Mouse (Mus musculus) naive thymus-derived CD4-positive, alpha-beta T cell, adult 5 months (primary cell): Measurements from ENCODE around the gene Samd7. TPM values are rescaled to one million over a fixed set of nuclear protein-coding genes. Genes with fewer than 3 reads are reported as not detected.

Experiments
- polyA plus RNA-seq: library from polyadenylated mRNA; unstranded; fragments of 100-300 nt; shearing (Covaris generic); gene quantifications from one replicate; pipeline ENCODE4 v1.2.1, GENCODE M21; 2017

Samd7 gene
- polyA plus RNA-seq, result not detected

DNA sequence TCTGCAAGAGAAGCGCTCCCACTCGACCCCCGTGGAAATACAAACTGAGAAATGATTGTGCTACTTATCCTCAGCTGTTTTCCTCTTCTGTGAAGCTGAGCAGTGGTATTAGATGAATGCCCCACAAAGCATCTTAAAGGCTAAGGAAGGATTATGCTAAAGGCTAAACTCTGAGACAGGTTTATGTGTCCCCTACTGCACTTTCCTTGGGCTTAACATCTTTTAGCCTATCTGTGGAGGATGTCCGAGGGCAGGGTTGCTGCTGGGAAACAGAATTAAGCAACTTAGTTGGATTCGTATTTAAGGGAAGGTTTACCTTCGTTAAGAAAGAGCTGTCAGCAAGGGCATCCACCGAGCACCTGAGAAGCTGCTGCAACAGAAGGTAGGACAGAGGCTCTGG is at the start of gene Samd7:
TSS of gene Samd7 (plus strand) at position 288 of the 400 bp plus-strand sequence.

DNA sequence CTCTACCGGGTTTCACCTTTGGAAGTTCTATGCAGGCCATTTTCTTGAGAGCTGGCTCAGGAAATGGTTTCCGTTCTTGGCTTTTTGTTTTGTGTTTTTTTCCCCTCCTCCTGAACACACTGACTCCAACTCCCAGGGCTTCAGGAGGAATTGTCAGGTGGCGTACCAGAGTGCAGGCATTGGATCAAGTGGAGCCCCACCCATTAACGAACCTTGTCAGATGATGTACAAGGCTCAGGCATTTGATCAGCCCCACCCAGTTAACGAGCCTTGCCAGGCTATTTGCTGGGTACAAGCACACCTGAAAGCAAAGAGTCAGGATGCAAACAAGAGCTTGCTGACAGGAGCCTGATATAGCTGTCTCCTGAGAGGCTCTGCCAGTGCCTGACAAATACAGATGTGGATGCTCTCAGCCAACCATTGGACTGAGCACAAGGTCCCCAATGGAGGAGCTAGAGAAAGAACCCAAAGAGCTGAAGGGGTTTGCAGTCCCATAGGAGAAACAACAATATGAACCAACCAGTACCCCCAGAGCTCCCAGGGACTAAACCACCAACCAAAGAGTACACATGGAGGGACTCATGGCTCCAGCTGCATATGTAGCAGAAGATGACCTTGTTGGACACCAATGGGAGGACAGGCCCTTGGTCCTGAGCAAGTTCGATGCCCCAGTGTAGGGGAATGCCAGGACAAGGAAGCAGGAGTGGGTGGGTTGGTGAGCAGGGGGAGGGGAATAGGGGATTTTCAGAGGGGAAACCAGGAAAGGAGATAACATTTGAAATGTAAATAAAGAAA is 46.2 kb upstream of the Samd7 start, which contains the start of gene Lrrc31:
TSS of gene Lrrc31 (minus strand) at position 133 of the 795 bp plus-strand sequence.

GRCm38 (mm10) chr3:30792737-30793402 is 46.8 kb downstream of the Samd7 start, which contains the start of gene Sec62:
TSS of gene Sec62 (plus strand) at chr3:30792875.

Other genes starting within 250 kb of the Samd7 start
- not detected for gene Mecom, start 198.3 kb upstream of the Samd7 start, polyA plus RNA-seq
- gene Actrt3, start 146.4 kb upstream of the Samd7 start, polyA plus RNA-seq, result 0.17 TPM
- gene Mynn, start 144.2 kb upstream of the Samd7 start, polyA plus RNA-seq, result 74.9 TPM
- not detected for gene Lrriq4, start 101.8 kb upstream of the Samd7 start, polyA plus RNA-seq
- gene Lrrc34, start 98.4 kb upstream of the Samd7 start, polyA plus RNA-seq, result not detected
- gene Lrrc31, start 46.5 kb upstream of the Samd7 start, polyA plus RNA-seq, result 0.14 TPM
- gene Sec62, start 46.6 kb downstream of the Samd7 start, polyA plus RNA-seq, result 128 TPM
- 0.44 TPM for gene Gpr160, start 109.7 kb downstream of the Samd7 start, polyA plus RNA-seq
- 35.4 TPM for gene Phc3, start 223.1 kb downstream of the Samd7 start, polyA plus RNA-seq
- gene Prkci, start 249.5 kb downstream of the Samd7 start, polyA plus RNA-seq, result 14.5 TPM